Mouse (Mus musculus) CH12.LX (cell line): ENCODE measurements around the gene G430095P16Rik. TPM values are rescaled to one million over a fixed set of nuclear protein-coding genes. Genes with fewer than 3 reads are reported as not detected.

Experiments
- DNase-seq: peaks from one replicate; pipeline ENCODE4 v3.0.0-alpha.2; 2013; ENCODE audit errors: extremely low read depth
- H3K27ac ChIP-seq: 2 replicates; pipeline ENCODE4 v1.5.1; 2012; ENCODE audit warnings: low read depth, mild to moderate bottlenecking, control low read depth, moderate library complexity; ENCODE audit not compliant: insufficient read depth
- H3K27me3 ChIP-seq: replicated peaks from 2 replicates; pipeline ENCODE3; 2012; ENCODE audit warnings: inconsistent platforms
- H3K36me3 ChIP-seq, 2 experiments: replicated peaks in 1 of 2; 2 replicates each; pipeline versions ENCODE3 to v1.6.1; 2012; ENCODE audit warnings: inconsistent platforms in 1 of 2, low read length in 1 of 2, mild to moderate bottlenecking in 1 of 2, mixed read lengths in 1 of 2, moderate library complexity in 1 of 2; ENCODE audit not compliant: control insufficient read depth in 1 of 2, insufficient read depth in 1 of 2
- H3K4me1 ChIP-seq, 2 experiments: 2 replicates each; pipeline ENCODE4 v1.6.1; 2012; ENCODE audit warnings: inconsistent platforms in 1 of 2, moderate library complexity in 1 of 2; ENCODE audit not compliant: insufficient read depth in 2 of 2, control insufficient read depth in 1 of 2
- H3K4me2 ChIP-seq: 2 replicates; pipeline ENCODE4 v1.6.1; 2012; ENCODE audit warnings: low read depth, mild to moderate bottlenecking, control low read depth; ENCODE audit not compliant: poor library complexity, insufficient read depth, severe bottlenecking
- H3K4me3 ChIP-seq, 3 experiments: fragments of 150-350 bp in 1 of 3; sonication (generic) in 1 of 3; replicated peaks in 1 of 3; 2 replicates each; pipeline versions ENCODE3 to v1.5.1; 2011 to 2012; ENCODE audit warnings: low read depth in 2 of 3, low read length in 2 of 3, mild to moderate bottlenecking in 2 of 3, moderate library complexity in 2 of 3, control low read depth in 1 of 3, improper control_type of control experiment in 1 of 3, inconsistent platforms in 1 of 3, mixed read lengths in 1 of 3; ENCODE audit not compliant: poor library complexity in 1 of 3
- H3K79me2 ChIP-seq: replicated peaks from 2 replicates; pipeline ENCODE4 v1.6.1; 2012; ENCODE audit warnings: mild to moderate bottlenecking, moderate library complexity; ENCODE audit not compliant: control insufficient read depth, poor library complexity, insufficient read depth, severe bottlenecking; ENCODE audit errors: extremely low read depth
- H3K9ac ChIP-seq: 2 replicates; pipeline ENCODE4 v1.6.1; 2012; ENCODE audit warnings: low read depth, mild to moderate bottlenecking, control low read depth, moderate library complexity; ENCODE audit not compliant: insufficient read depth
- H3K9me3 ChIP-seq: replicated peaks from 2 replicates; pipeline ENCODE3; 2012; ENCODE audit warnings: low read length, inconsistent platforms, mixed read lengths
- BHLHE40 ChIP-seq: IDR thresholded peaks from 2 replicates; pipeline ENCODE4 v1.6.1; 2011; ENCODE audit warnings: mild to moderate bottlenecking, low read depth, low read length, improper control_type of control experiment
- CHD2 ChIP-seq: IDR thresholded peaks from 2 replicates; pipeline ENCODE4 v1.6.1; 2011; ENCODE audit warnings: low read length, improper control_type of control experiment
- CTCF ChIP-seq, 2 experiments: IDR thresholded peaks in 1 of 2; conservative IDR thresholded peaks in 1 of 2; 2 replicates each; pipeline ENCODE4 v1.5.1; 2011 to 2012; ENCODE audit warnings: low read depth in 2 of 2, low read length in 2 of 2, improper control_type of control experiment in 1 of 2, inconsistent platforms in 1 of 2, mild to moderate bottlenecking in 1 of 2, moderate library complexity in 1 of 2
- E2F4 ChIP-seq: IDR thresholded peaks from 2 replicates; pipeline ENCODE4 v1.6.1; 2011; ENCODE audit warnings: low read depth, low read length, improper control_type of control experiment; ENCODE audit not compliant: insufficient replicate concordance
- ELF1 ChIP-seq: IDR thresholded peaks from 2 replicates; pipeline ENCODE4 v1.6.1; 2014; ENCODE audit warnings: low read depth, mild to moderate bottlenecking, inconsistent platforms, low read length, improper control_type of control experiment
- ETS1 ChIP-seq: conservative IDR thresholded peaks from 2 replicates; pipeline ENCODE4 v1.6.1; 2012; ENCODE audit warnings: low read depth, mild to moderate bottlenecking, inconsistent platforms, low read length, improper control_type of control experiment, moderate library complexity
- JUND ChIP-seq: conservative IDR thresholded peaks from 2 replicates; pipeline ENCODE4 v1.6.1; 2011; ENCODE audit warnings: low read depth, low read length, improper control_type of control experiment
- MAFK ChIP-seq: IDR thresholded peaks from 2 replicates; pipeline ENCODE4 v1.6.1; 2011; ENCODE audit warnings: low read length, improper control_type of control experiment; ENCODE audit not compliant: insufficient replicate concordance
- MAX ChIP-seq: IDR thresholded peaks from 2 replicates; pipeline ENCODE4 v1.6.1; 2011; ENCODE audit warnings: low read length, improper control_type of control experiment
- MEF2A ChIP-seq: IDR thresholded peaks from 2 replicates; pipeline ENCODE4 v1.6.1; 2014; ENCODE audit warnings: low read depth, mild to moderate bottlenecking, inconsistent platforms, low read length, improper control_type of control experiment, borderline replicate concordance
- MYC ChIP-seq: IDR thresholded peaks from 2 replicates; pipeline ENCODE4 v1.6.1; 2011; ENCODE audit warnings: low read depth, mild to moderate bottlenecking, improper control_type of control experiment, low read length
- PAX5 ChIP-seq: IDR thresholded peaks from 2 replicates; pipeline ENCODE4 v1.6.1; 2012; ENCODE audit warnings: low read length, inconsistent platforms, mixed read lengths
- POLR2AphosphoS2 ChIP-seq: IDR thresholded peaks from 2 replicates; pipeline ENCODE4 v1.6.1; 2011; ENCODE audit warnings: low read depth, low read length, improper control_type of control experiment
- RAD21 ChIP-seq: IDR thresholded peaks from 2 replicates; pipeline ENCODE4 v1.6.1; 2011; ENCODE audit warnings: low read depth, mild to moderate bottlenecking, low read length, improper control_type of control experiment, moderate library complexity
- RCOR1 ChIP-seq: conservative IDR thresholded peaks from 2 replicates; pipeline ENCODE4 v1.6.1; 2012; ENCODE audit warnings: low read depth, mild to moderate bottlenecking, inconsistent platforms, low read length, improper control_type of control experiment
- SIN3A ChIP-seq: IDR thresholded peaks from 2 replicates; pipeline ENCODE4 v1.6.1; 2012; ENCODE audit warnings: low read length, improper control_type of control experiment, inconsistent platforms
- SMC3 ChIP-seq: IDR thresholded peaks from 2 replicates; pipeline ENCODE4 v1.6.1; 2011; ENCODE audit warnings: low read depth, low read length, improper control_type of control experiment
- TBP ChIP-seq: conservative IDR thresholded peaks from 2 replicates; pipeline ENCODE4 v1.6.1; 2011; ENCODE audit warnings: low read depth, low read length, improper control_type of control experiment
- TCF12 ChIP-seq: IDR thresholded peaks from 2 replicates; pipeline ENCODE4 v1.6.1; 2014; ENCODE audit warnings: low read depth, mild to moderate bottlenecking, inconsistent platforms, low read length, improper control_type of control experiment
- USF1 ChIP-seq: IDR thresholded peaks from 2 replicates; pipeline ENCODE4 v1.6.1; 2014; ENCODE audit warnings: low read depth, mild to moderate bottlenecking, inconsistent platforms, low read length, improper control_type of control experiment
- ZC3H11A ChIP-seq: IDR thresholded peaks from 2 replicates; pipeline ENCODE4 v1.6.1; 2012; ENCODE audit warnings: low read depth, mild to moderate bottlenecking, inconsistent platforms, low read length, improper control_type of control experiment
- dilution Hi-C: fragments of 300-500 bp; cut with MboI; formaldehyde crosslinking; loops from 2 replicates; pipeline ENCODE4 v1.14.3; 2020; ENCODE audit warnings: low sequenced_read_pairs; ENCODE audit not compliant: extremely low pct_unique_long_range_greater_than_20kb, extremely low pct_ligation_motif_present
- in situ Hi-C: fragments of 300-500 bp; cut with MboI; formaldehyde crosslinking; loops from 3 replicates; pipeline ENCODE4 v1.14.3; 2019; ENCODE audit warnings: low sequenced_read_pairs, low pct_ligation_motif_present, low pct_unique_long_range_greater_than_20kb, mixed read lengths
- polyA plus RNA-seq: library from polyadenylated mRNA; unstranded; fragments of >175 nt; gene quantifications from 2 replicates; pipeline ENCODE4 v1.2.1, GENCODE M21; 2012; ENCODE audit warnings: low read depth; ENCODE audit not compliant: insufficient read length
- total RNA-seq, 2 experiments: library from RNA; depleted of rRNA; stranded (reverse); fragments of 300-350 nt in 1 of 2; fragments of >200 nt in 1 of 2; gene quantifications; 2 replicates each; pipeline ENCODE4 v1.2.3; 2012 to 2014

Gene G430095P16Rik
- total and polyA plus RNA-seq, 3 experiments = 0.17 TPM; not detected in 2

DNA sequence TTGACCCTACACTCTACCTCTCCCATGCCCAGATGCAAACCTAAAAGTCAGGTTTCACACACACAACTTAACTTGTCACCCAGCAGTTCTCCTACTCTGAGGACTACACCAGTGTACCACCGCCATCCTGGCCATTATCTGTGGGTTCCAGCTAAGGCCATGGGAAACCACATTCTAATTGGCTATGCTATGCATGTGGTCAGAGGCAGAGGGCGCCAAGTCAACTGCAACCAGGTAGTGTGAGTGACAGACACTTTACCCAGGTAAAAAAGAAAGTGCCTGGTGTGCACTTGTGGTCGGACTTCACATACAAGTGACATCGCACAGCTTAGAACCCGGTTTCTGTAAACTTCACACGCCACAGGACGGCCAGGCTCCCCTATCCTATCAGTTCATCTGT, 36.3 kb downstream of the G430095P16Rik start:
- DNase-seq = no peak
- peaks cover 68% of the 10 kb centered on the region for H3K27me3 ChIP-seq
- H3K4me3 ChIP-seq = no peak overlapping the region
- H3K27ac ChIP-seq = no peak overlapping the region
- H3K4me1 ChIP-seq = peaks cover 5 to 8% of the 10 kb centered on the region in 2 experiments
- no peak overlapping the region for H3K9ac ChIP-seq
- dilution Hi-C loops = no loop called here
- no peak overlapping the region for H3K4me2 ChIP-seq
- H3K9me3 ChIP-seq = no peaks in the 10 kb centered on the region
- no peaks in the 10 kb centered on the region for H3K36me3 ChIP-seq
- H3K79me2 ChIP-seq = no peaks in the 10 kb centered on the region
- TF ChIP-seq RAD21 (peak; percentile 35), ZC3H11A (no peak), CTCF (conservative IDR thresholded peaks at IDR 0.05 in 1 of 2, IDR thresholded peaks at IDR 0.05 in 1 of 2; ENCODE audit: low read depth in 2 of 2, low read length in 2 of 2) (peak in 1 of 2 experiments; percentile 70; a peak in 2 of 4 replicates), SMC3 (peak; percentile 65), RCOR1 (no peak), TBP (no peak), ETS1 (no peak), MYC (no peak), POLR2AphosphoS2 (no peak), ELF1 (no peak)
- in situ Hi-C loops = no loop called here

GRCm38 (mm10) chr8:84759718-84760117, 36.9 kb downstream of the G430095P16Rik start:
- H3K9me3 ChIP-seq = no peaks in the 10 kb centered on the region
- H3K4me3 ChIP-seq = no peak overlapping the region
- no peaks in the 10 kb centered on the region for H3K79me2 ChIP-seq
- H3K36me3 ChIP-seq = no peaks in the 10 kb centered on the region
- in situ Hi-C loops (no loop called here), dilution Hi-C loops (no loop called here)
- DNase-seq = no peak
- no peak overlapping the region for H3K4me2 ChIP-seq
- no peak overlapping the region for H3K27ac ChIP-seq
- no peak for TF ChIP-seq MAFK
- no peak for TF ChIP-seq JUND
- no peak for TF ChIP-seq POLR2AphosphoS2
- no peak for TF ChIP-seq SIN3A
- no peak for TF ChIP-seq PAX5
- no peak for TF ChIP-seq RAD21
- TF ChIP-seq MYC = no peak
- no peak for TF ChIP-seq CTCF (conservative IDR thresholded peaks at IDR 0.05 in 1 of 2, IDR thresholded peaks at IDR 0.05 in 1 of 2; ENCODE audit: low read depth in 2 of 2, low read length in 2 of 2)
- TF ChIP-seq, all 38 proteins: peak for 0
- H3K27me3 ChIP-seq = peaks cover 71% of the 10 kb centered on the region
- peaks cover 5 to 8% of the 10 kb centered on the region in 2 experiments for H3K4me1 ChIP-seq
- H3K9ac ChIP-seq = no peak overlapping the region

DNA sequence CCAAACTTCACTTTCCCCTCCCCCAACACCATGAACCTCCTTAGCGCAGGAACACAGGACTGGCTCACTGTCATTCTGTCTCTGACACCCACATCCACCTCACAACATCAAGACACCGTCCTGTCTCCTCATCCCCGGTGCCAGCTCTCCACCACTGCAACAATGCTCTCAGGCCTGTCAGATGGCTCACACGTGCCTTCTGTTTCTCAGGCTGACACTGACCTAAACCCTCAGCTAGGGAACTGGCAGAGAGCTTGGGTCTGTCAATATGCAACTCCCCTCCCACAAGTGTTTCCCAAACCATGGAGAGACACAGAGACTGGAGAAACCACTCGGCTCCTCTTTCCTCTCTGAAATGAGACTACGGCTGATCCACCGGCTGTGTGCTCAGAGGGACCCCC, 37.6 kb downstream of the G430095P16Rik start:
- dilution Hi-C loops = no loop called here
- peaks cover 75% of the 10 kb centered on the region for H3K27me3 ChIP-seq
- no peak overlapping the region for H3K4me3 ChIP-seq
- peaks cover 5 to 8% of the 10 kb centered on the region in 2 experiments for H3K4me1 ChIP-seq
- H3K9me3 ChIP-seq = no peaks in the 10 kb centered on the region
- H3K27ac ChIP-seq = no peak overlapping the region
- H3K4me2 ChIP-seq = no peak overlapping the region
- no peak for DNase-seq
- no peaks in the 10 kb centered on the region for H3K79me2 ChIP-seq
- in situ Hi-C loops = no loop called here
- H3K36me3 ChIP-seq = no peaks in the 10 kb centered on the region
- no peak for TF ChIP-seq SMC3
- no peak for TF ChIP-seq BHLHE40
- no peak for TF ChIP-seq RAD21
- TF ChIP-seq CHD2 = no peak
- TF ChIP-seq TCF12 = no peak
- no peak for TF ChIP-seq MAX
- no peak for TF ChIP-seq PAX5
- TF ChIP-seq MEF2A = no peak
- no peak for TF ChIP-seq USF1
- TF ChIP-seq E2F4 = no peak
- TF ChIP-seq, all 38 proteins: peak for 0
- H3K9ac ChIP-seq = no peak overlapping the region
